Mouse (Mus musculus): ENCODE results near the gene Ces3b. TPM values are rescaled to one million over a fixed set of nuclear protein-coding genes. Genes with fewer than 3 reads are reported as not detected.
A peak's percentile ranks its signal among the peaks of the same experiment; 100 is the strongest.
"Not testable (repeated sequence)": the region's sequence is repeated elsewhere in the genome, so short reads cannot be mapped to it uniquely, and the experiment has no call there.

Ces3b gene
- polyA plus RNA-seq, 1 experiment from 2014 or later: not detected

DNA sequence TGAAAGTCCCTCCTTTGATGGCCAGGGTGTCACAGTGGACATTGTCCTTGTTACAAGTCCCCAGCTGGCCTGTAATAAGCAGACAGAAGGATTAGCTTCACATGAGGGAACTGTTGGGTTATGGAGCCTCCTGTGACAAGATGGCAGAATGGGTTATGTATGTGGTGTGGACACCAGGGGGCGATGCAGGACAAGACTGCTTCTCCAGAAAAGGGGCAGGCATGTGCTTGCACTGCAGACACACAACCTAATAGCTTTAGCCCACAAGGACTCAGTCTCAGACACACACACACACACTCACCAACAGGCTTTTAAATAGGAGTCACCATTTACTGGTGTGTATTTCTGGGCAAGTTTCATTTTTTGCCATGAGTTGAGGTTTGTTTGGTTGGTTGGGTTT, 16.8 kb upstream of the Ces3b start:
- no peaks in the 10 kb centered on the region for H3K36me3 ChIP-seq (ENCODE audit: insufficient read depth, low read length)
- TF ChIP-seq CTCF (IDR thresholded peaks at IDR 0.05; ENCODE audit: low read depth): peak; percentile 70
- DNase-seq (ENCODE audit: low spot score): peak; percentile 46
- H3K9me3 ChIP-seq (replicated peaks; ENCODE audit: low read length): no peaks in the 10 kb centered on the region
- 9% methylated on average over 1 of the region's 1 CpGs for WGBS
- no peak overlapping the region for H3K4me2 ChIP-seq (ENCODE audit: low read length)
- H3K27me3 ChIP-seq (ENCODE audit: insufficient read depth, low read length): no peaks in the 10 kb centered on the region
- no peak overlapping the region for H3K9ac ChIP-seq (ENCODE audit: low read depth, low read length)
- no peaks in the 10 kb centered on the region for H3K4me1 ChIP-seq (replicated peaks; ENCODE audit: insufficient read depth, low read length)
- H3K27ac ChIP-seq: no peak overlapping the region
- no peak overlapping the region for H3K4me3 ChIP-seq (replicated peaks; ENCODE audit: low read depth, low read length)
- no peak for ATAC-seq (replicated peaks; ENCODE audit: low FRiP score, low read depth)

DNA sequence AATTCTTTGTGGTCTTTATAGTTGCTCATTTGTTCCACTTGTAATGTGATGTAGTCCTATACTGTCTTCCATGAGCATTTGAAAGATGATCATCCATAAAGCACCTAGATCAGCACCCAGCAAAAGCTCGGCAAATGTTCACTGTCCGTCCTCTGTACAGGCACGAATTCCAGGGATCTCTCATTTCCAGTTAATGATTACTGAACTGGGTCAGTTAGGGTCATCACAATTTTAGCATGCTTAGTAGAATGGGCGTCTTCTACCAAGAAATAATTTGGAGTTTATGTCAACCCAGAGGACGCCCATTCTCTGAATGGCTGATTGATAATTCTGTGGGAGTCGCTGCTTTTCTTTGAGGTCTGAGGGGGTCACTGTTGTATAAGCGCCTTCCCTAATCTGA, 15.6 kb upstream of the Ces3b start:
- WGBS: 52% methylated on average over 7 of the region's 7 CpGs
- not testable (repeated sequence) for DNase-seq (ENCODE audit: low spot score); H3K4me1 ChIP-seq (replicated peaks; ENCODE audit: insufficient read depth, low read length); H3K9me3 ChIP-seq (replicated peaks; ENCODE audit: low read length); ATAC-seq (replicated peaks; ENCODE audit: low FRiP score, low read depth); H3K27ac ChIP-seq; H3K4me3 ChIP-seq (replicated peaks; ENCODE audit: low read depth, low read length); H3K9ac ChIP-seq (ENCODE audit: low read depth, low read length); H3K27me3 ChIP-seq (ENCODE audit: insufficient read depth, low read length); H3K36me3 ChIP-seq (ENCODE audit: insufficient read depth, low read length); H3K4me2 ChIP-seq (ENCODE audit: low read length)

DNA sequence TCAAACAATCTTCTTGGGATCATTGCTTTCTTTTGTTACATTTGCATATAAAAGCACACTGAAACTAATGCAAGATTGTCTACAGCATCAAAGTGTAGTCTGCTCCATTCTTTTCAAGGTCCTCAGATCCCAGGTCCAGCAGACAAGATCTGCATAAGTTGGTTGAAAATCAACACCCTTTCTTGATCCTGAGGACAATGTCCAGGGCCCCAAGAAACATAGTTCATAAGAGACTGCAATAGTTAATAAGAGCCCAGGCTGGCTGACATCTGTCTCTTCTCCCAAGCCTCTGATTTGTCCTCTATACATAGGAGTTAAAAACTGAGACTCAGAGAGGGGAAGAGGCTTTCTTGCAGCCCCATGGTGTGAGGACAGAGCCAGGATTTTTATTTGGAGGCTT, 14.6 kb upstream of the Ces3b start:
- no peak for DNase-seq (ENCODE audit: low spot score)
- H3K4me1 ChIP-seq (replicated peaks; ENCODE audit: insufficient read depth, low read length): no peaks in the 10 kb centered on the region
- H3K9me3 ChIP-seq (replicated peaks; ENCODE audit: low read length): no peaks in the 10 kb centered on the region
- H3K9ac ChIP-seq (ENCODE audit: low read depth, low read length): no peak overlapping the region
- no peak overlapping the region for H3K27ac ChIP-seq
- no peak for TF ChIP-seq CTCF (IDR thresholded peaks at IDR 0.05; ENCODE audit: low read depth)
- ATAC-seq (replicated peaks; ENCODE audit: low FRiP score, low read depth): no peak
- no peak overlapping the region for H3K4me3 ChIP-seq (replicated peaks; ENCODE audit: low read depth, low read length)
- no peak overlapping the region for H3K4me2 ChIP-seq (ENCODE audit: low read length)
- no peaks in the 10 kb centered on the region for H3K27me3 ChIP-seq (ENCODE audit: insufficient read depth, low read length)
- H3K36me3 ChIP-seq (ENCODE audit: insufficient read depth, low read length): no peaks in the 10 kb centered on the region

DNA sequence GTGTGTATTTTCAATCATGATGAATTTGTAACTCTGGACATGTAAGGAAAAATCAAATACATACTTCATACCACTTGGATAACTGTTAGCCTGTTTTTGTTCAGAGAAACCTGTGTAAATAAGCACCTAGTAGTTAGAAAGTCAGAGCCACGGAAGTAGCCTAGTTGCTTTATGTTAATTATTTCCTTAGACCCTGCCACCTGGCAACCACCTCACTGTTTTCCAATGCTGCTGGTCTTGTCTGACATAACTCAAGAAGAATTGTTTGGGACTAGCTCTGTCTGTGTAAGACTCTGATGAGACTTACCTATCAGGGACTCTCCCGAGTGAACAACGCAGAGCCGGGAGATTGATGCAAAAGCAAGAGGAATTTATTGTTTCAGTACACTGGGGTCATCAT, 7.0 kb upstream of the Ces3b start:
- DNase-seq (ENCODE audit: low spot score): no peak
- Histone ChIP-seq H3K9me3 (replicated peaks; ENCODE audit: low read length) (no peaks in the 10 kb centered on the region), H3K4me3 (replicated peaks; ENCODE audit: low read depth, low read length) (no peak overlapping the region), H3K4me1 (replicated peaks; ENCODE audit: insufficient read depth, low read length) (no peaks in the 10 kb centered on the region), H3K9ac (ENCODE audit: low read depth, low read length) (no peak overlapping the region), H3K27me3 (ENCODE audit: insufficient read depth, low read length) (no peaks in the 10 kb centered on the region), H3K4me2 (ENCODE audit: low read length) (no peak overlapping the region), H3K36me3 (ENCODE audit: insufficient read depth, low read length) (no peaks in the 10 kb centered on the region), H3K27ac (no peak overlapping the region)
- no peak for TF ChIP-seq CTCF (IDR thresholded peaks at IDR 0.05; ENCODE audit: low read depth)
- no peak for ATAC-seq (replicated peaks; ENCODE audit: low FRiP score, low read depth)
- WGBS: 88% methylated on average over 4 of the region's 4 CpGs

DNA sequence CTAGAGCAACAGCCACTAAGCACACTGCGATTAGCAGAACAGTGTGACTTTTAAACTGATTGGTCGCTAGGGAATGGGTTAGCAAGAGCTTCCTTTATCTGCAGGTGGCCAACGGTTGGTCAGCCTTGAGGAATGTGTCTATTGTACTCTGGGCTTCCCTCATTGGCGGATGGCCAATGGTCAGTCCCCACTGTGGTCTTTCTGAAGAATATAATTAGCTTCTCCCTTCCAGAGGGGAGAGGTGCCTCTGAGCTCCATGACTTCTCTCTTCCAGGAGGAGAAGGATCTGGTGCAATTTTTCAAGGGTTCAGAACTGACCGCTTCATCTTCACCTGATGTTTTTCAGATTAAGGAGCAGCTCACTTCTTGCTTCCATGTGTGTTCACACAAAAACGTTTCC, 6.5 kb upstream of the Ces3b start:
- TF ChIP-seq CTCF (IDR thresholded peaks at IDR 0.05; ENCODE audit: low read depth): no peak
- no peaks in the 10 kb centered on the region for H3K9me3 ChIP-seq (replicated peaks; ENCODE audit: low read length)
- H3K27me3 ChIP-seq (ENCODE audit: insufficient read depth, low read length): no peaks in the 10 kb centered on the region
- no peak overlapping the region for H3K9ac ChIP-seq (ENCODE audit: low read depth, low read length)
- H3K4me2 ChIP-seq (ENCODE audit: low read length): no peak overlapping the region
- H3K4me3 ChIP-seq (replicated peaks; ENCODE audit: low read depth, low read length): no peak overlapping the region
- 74% methylated on average over 6 of the region's 6 CpGs for WGBS
- DNase-seq (ENCODE audit: low spot score): no peak
- H3K4me1 ChIP-seq (replicated peaks; ENCODE audit: insufficient read depth, low read length): no peaks in the 10 kb centered on the region
- no peak overlapping the region for H3K27ac ChIP-seq
- ATAC-seq (replicated peaks; ENCODE audit: low FRiP score, low read depth): no peak
- H3K36me3 ChIP-seq (ENCODE audit: insufficient read depth, low read length): no peaks in the 10 kb centered on the region

DNA sequence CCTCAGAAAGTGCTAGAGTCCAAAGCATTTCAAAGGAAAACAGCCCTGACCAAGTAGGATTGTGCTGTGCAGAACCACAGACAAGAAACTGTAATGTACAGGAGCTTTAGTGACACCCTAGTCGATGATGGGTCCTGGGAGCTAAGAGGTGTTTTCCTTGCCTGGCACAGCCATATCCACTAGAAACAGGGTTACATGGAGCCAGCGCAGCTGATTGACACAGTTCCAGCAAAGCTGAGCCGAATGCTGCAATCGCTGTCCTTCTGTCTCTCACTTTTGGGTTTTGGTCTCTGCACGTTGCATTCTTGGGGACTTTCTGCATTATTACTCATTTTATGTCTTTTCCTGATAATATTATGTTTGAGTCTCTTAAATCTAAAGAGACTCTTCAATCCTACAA, 5.0 kb upstream of the Ces3b start:
- Histone ChIP-seq H3K27ac (no peak overlapping the region), H3K4me3 (replicated peaks; ENCODE audit: low read depth, low read length) (no peak overlapping the region), H3K4me1 (replicated peaks; ENCODE audit: insufficient read depth, low read length) (no peaks in the 10 kb centered on the region), H3K4me2 (ENCODE audit: low read length) (no peak overlapping the region), H3K36me3 (ENCODE audit: insufficient read depth, low read length) (no peaks in the 10 kb centered on the region), H3K27me3 (ENCODE audit: insufficient read depth, low read length) (no peaks in the 10 kb centered on the region), H3K9ac (ENCODE audit: low read depth, low read length) (no peak overlapping the region), H3K9me3 (replicated peaks; ENCODE audit: low read length) (no peaks in the 10 kb centered on the region)
- DNase-seq (ENCODE audit: low spot score) (no peak), ATAC-seq (replicated peaks; ENCODE audit: low FRiP score, low read depth) (no peak)
- no peak for TF ChIP-seq CTCF (IDR thresholded peaks at IDR 0.05; ENCODE audit: low read depth)
- WGBS: 88% methylated on average over 5 of the region's 5 CpGs

DNA sequence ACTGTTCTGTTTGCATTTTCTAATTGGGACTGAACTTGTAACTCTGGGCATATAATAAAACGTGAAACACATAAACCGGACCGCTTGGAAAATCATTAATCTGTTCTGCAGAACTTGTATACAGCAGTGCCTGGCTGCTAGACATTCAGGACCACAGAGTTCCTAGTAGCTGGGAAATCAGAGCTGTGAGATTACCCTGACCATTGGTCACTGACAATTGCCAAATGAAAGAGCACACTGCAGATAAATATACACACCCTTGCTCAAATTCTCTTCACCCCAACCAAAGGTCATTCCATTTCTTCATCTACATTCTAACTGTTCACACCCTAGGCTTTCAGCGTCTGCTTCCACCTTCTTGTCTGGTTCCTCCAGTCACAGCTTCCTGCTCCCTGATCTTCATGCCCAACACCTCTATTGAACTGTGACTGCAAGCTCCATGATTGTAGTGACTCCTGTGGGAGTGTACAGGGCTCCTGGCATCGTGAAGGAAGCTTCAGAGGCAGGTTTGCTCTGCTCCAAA, 2.7 kb upstream of the Ces3b start:
- Histone ChIP-seq H3K9ac (ENCODE audit: low read depth, low read length) (no peak overlapping the region), H3K9me3 (replicated peaks; ENCODE audit: low read length) (no peaks in the 10 kb centered on the region), H3K27me3 (ENCODE audit: insufficient read depth, low read length) (no peaks in the 10 kb centered on the region), H3K4me3 (replicated peaks; ENCODE audit: low read depth, low read length) (no peak overlapping the region), H3K27ac (no peak overlapping the region), H3K4me2 (ENCODE audit: low read length) (no peak overlapping the region), H3K4me1 (replicated peaks; ENCODE audit: insufficient read depth, low read length) (no peaks in the 10 kb centered on the region), H3K36me3 (ENCODE audit: insufficient read depth, low read length) (no peaks in the 10 kb centered on the region)
- DNase-seq (ENCODE audit: low spot score) (no peak), ATAC-seq (replicated peaks; ENCODE audit: low FRiP score, low read depth) (no peak)
- 62% methylated on average over 5 of the region's 5 CpGs for WGBS
- TF ChIP-seq CTCF (IDR thresholded peaks at IDR 0.05; ENCODE audit: low read depth): no peak

DNA sequence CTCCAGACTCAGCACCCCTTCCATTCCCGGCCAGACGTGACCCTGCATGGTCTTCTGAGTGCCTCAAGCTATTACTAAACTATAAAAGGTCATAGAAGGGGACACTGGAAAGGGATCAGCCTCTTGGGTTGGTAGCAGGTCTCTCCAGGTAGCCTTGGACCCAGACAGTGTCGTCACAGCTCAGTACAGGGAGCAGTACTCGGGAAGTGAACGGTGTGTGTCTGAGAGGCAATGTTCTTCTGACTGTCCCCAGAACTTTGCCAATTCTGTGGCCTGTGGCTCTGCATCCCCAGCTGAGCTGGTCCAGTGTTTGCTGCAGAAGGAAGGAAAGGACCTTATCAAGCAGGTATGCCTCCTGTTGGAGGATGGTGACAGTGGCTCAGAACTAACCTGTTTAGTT, 4.6 kb downstream of the Ces3b start:
- WGBS: 84% methylated on average over 5 of the region's 5 CpGs
- H3K9me3 ChIP-seq (replicated peaks; ENCODE audit: low read length); DNase-seq (ENCODE audit: low spot score); H3K4me1 ChIP-seq (replicated peaks; ENCODE audit: insufficient read depth, low read length); H3K9ac ChIP-seq (ENCODE audit: low read depth, low read length); H3K4me3 ChIP-seq (replicated peaks; ENCODE audit: low read depth, low read length); ATAC-seq (replicated peaks; ENCODE audit: low FRiP score, low read depth); H3K27me3 ChIP-seq (ENCODE audit: insufficient read depth, low read length); H3K4me2 ChIP-seq (ENCODE audit: low read length); H3K27ac ChIP-seq; H3K36me3 ChIP-seq (ENCODE audit: insufficient read depth, low read length): not testable (repeated sequence)

Data from kidney, postnatal 0 days (tissue).